Mouse (Mus musculus) bone marrow, adult 2 months (tissue): ENCODE measurements around the gene Supt4a. TPM values are rescaled to one million over a fixed set of nuclear protein-coding genes. Genes with fewer than 3 reads are reported as not detected.

Source experiments
- H3K27ac ChIP-seq: fragments of 200-500 bp; 2 replicates; pipeline ENCODE4 v1.5.1; 2012; ENCODE audit warnings: low read depth, mild to moderate bottlenecking, control low read depth, inconsistent platforms, low read length; ENCODE audit not compliant: control insufficient read depth, poor library complexity, insufficient read depth
- H3K4me1 ChIP-seq: fragments of 200-500 bp; 2 replicates; pipeline ENCODE4 v1.6.1; 2011; ENCODE audit warnings: low read length; ENCODE audit not compliant: control insufficient read depth, insufficient read depth
- H3K4me3 ChIP-seq: fragments of 200-500 bp; replicated peaks from 2 replicates; pipeline ENCODE3; 2011; ENCODE audit warnings: mild to moderate bottlenecking, low read depth, low read length, control low read depth; ENCODE audit not compliant: control insufficient read depth
- CTCF ChIP-seq: fragments of 200-500 bp; IDR thresholded peaks from 2 replicates; pipeline ENCODE4 v1.5.1; 2011; ENCODE audit warnings: low read length, control low read depth; ENCODE audit not compliant: control insufficient read depth, insufficient read depth
- POLR2A ChIP-seq: fragments of 200-500 bp; IDR thresholded peaks from 2 replicates; pipeline ENCODE4 v1.6.1; 2011; ENCODE audit warnings: low read depth, mild to moderate bottlenecking, control low read depth, low read length, borderline replicate concordance; ENCODE audit not compliant: control insufficient read depth
- WGBS: fragments of 180-500 bp; shearing (Covaris S2); methylation state at CpG from one replicate; pipeline ENCODE4 v1.1.7; 2018; 5-methylcytosine and 5-hydroxymethylcytosine counted together
- polyA plus RNA-seq: library from polyadenylated mRNA; stranded (reverse); fragments of >200 nt; gene quantifications from 2 replicates; pipeline ENCODE4 v1.2.4, GENCODE M21; 2011; ENCODE audit warnings: low replicate concordance; ENCODE audit not compliant: missing spikeins, insufficient read depth, insufficient read length

Supt4a gene
- polyA plus RNA-seq, 1 experiment: 127 TPM

DNA sequence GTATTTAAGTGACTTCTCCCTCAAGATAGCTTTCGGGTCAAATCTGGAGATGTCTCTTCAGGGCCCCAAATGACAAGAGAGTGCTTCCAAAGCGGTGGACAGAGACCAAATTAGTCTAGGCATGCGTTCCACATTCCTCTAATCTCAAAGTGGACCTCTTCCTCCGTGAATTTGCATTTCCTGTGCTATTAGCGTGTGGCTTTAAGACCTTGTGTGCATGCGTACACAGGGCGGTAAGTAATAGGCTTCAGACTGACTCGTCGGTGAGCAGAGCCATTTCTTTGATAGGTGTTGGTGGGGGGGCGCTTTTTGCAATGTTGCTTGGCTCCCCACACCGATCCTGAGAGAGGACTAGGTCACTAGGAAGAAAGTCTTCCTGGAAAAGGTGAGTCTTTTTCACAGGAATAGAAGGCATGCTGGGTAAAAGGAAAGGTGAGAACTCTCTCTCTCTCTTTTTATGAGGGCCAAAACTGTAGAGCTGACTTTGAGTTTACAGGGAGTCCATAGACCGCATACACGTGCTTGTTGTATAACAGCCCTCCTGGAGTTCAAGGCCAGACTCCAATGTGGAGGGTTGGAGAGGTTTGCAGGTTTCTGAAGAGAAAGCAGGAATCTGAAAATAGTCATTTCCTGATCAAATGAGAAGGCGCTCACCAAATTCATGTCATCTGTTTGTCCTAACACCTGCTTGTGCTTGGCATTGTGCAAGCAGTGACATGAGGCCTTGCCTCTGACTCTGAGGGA is 35.3 kb upstream of the Supt4a start:
- H3K4me3 ChIP-seq: no peak overlapping the region
- no peaks in the 10 kb centered on the region; the same call in 1 of the 2 replicates for H3K4me1 ChIP-seq
- H3K27ac ChIP-seq: no peak overlapping the region
- no peak for TF ChIP-seq POLR2A
- TF ChIP-seq CTCF: no peak
- 36% methylated on average over 14 of the region's 14 CpGs for WGBS

DNA sequence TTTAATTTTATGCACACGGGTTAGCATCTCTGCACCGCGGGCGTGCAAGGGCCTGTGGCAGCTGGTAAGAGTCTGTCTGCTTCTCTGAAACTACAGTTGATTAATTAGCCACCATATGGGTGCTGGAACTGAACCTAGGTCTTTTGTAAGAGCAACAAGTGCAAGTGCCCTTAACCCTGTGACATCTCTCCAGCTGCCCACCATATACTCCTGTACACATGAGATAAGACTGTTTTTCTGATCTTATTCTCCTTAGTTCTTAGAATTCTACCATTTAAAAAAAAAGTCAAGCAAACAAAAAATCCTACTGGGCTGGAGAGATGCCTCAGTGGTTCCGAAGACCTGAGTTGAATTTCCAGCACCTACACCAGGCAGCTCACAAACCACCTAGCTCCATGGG is 33.7 kb upstream of the Supt4a start:
- Histone ChIP-seq H3K4me1 (no peaks in the 10 kb centered on the region; the same call in 1 of the 2 replicates), H3K27ac (no peak overlapping the region), H3K4me3 (no peak overlapping the region)
- 75% methylated on average over 5 of the region's 5 CpGs for WGBS
- TF ChIP-seq POLR2A (no peak), CTCF (no peak)

DNA sequence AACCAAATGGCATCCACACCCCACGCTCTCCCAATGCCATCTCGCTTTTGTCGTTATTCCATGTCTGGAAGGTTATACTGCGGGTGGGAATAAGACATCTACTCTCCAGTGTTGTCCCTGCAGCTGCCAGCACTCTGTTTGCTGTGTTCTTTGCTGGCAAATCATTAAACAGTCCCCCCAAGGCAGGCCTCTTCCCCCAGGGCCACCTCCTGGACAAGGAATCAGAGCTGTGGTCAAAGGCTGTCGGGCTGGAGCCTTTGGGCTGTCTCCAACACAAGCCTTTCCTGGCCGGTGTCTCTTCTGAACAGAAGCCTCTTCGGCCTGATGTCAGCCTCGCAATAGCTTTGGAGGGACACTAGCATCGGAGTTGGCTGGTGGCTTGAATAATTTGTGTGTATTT is 33.1 kb upstream of the Supt4a start:
- Histone ChIP-seq H3K4me1 (no peaks in the 10 kb centered on the region; the same call in 1 of the 2 replicates), H3K4me3 (no peak overlapping the region), H3K27ac (no peak overlapping the region)
- 88% methylated on average over 9 of the region's 9 CpGs for WGBS
- TF ChIP-seq POLR2A (no peak), CTCF (no peak)

DNA sequence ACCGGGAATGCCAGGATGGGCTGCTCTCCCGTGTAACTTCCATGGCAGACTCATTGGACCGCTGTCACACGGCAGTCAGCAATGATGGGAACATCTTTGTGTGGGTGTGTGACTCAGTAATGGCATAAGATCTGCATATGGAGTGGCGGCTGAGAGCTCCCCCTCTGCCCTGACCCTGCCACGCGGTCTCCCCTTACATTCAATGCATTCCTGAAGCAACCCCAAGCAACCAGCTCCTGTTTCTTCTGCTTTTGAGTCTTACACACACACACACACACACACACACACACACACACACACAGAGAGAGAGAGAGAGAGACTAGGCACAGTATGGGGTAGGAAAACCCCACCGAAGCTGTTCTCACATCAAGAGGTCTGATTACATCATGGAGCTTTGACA is 29.8 kb upstream of the Supt4a start:
- Histone ChIP-seq H3K4me1 (no peaks in the 10 kb centered on the region; the same call in 1 of the 2 replicates), H3K27ac (no peak overlapping the region), H3K4me3 (no peak overlapping the region)
- TF ChIP-seq CTCF: no peak
- no peak for TF ChIP-seq POLR2A
- 70% methylated on average over 8 of the region's 8 CpGs for WGBS

DNA sequence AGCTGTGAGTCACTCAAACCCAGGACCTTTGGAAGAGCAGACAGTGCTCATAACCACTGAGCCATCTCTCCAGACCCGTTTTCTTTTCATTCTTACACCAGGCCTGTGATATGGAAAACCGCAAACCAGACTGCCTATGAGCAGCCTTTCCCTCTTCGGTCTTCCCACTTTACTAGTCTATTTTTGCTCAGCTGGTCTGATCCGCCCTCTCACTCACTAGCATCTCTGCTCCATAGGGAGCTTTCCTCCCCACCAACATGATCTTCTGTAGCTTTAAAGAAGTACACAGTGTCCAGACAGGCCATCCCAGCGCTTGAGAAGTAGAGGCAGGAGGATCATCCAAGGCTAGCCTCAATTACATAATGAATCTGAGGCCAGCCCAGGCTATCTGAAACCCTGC is 28.4 kb upstream of the Supt4a start:
- Histone ChIP-seq H3K4me3 (no peak overlapping the region), H3K4me1 (no peaks in the 10 kb centered on the region; the same call in 1 of the 2 replicates), H3K27ac (no peak overlapping the region)
- WGBS: 87% methylated on average over 5 of the region's 5 CpGs
- no peak for TF ChIP-seq CTCF
- TF ChIP-seq POLR2A: no peak

DNA sequence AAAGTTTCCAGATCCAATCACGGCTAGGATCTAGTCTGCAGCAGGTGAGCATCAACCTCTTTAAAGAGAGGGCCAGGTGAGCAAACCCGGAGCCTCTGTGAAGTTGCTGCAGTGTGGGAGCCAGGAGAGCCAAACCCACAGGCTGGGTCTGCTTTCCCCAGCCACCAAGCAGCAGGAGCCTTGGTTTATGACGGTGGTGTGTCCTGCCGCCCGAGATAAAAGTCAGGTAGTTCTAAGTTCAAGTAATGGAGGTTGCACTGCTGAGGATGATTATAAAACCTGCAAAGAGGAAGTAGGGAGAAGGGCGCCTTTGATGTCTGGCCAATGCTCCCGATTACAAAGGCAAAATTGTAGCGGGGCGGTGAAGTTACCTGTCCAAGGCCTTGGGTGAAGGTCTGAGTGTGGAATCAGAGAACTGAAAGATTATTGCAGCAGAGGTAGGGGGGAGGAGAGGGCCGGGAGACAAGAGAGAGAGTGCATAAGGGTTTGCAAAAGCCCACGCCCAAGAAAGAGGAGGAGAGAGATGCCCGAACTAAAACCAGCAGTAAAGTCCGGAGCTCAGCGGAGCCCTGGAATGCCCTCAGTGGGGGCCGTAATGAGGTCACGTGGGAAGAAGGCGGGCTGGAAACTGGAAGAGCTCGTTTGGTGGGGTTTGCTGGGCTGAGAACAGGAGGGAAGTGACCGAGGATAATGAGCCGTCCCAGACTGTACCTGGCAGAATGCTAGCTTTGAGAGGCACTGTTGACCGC is 27.7 kb upstream of the Supt4a start:
- 12% methylated on average over 21 of the region's 21 CpGs for WGBS
- no peak overlapping the region for H3K27ac ChIP-seq
- peak overlapping the region; percentile 35 for H3K4me3 ChIP-seq
- no peaks in the 10 kb centered on the region; the same call in 1 of the 2 replicates for H3K4me1 ChIP-seq
- TF ChIP-seq CTCF: no peak
- TF ChIP-seq POLR2A: no peak

DNA sequence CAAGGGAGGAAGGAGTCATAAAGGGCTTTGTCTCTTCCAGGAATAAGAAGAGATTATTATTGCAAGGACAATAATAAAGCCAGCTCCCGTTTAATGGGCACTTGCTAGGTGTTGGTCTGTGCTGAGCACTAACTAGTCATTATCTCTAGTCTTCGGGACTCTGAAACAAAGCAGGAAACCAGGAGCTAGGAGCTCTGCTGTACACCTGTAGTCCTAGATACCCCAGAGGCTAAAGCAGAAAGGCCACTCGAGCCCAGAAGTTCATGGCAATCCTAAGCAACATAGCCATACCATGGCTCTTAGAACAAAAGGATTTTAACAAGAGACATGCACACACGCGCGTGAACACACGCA is 27.1 kb upstream of the Supt4a start:
- 68% methylated on average over 7 of the region's 7 CpGs for WGBS
- no peak overlapping the region for H3K27ac ChIP-seq

DNA sequence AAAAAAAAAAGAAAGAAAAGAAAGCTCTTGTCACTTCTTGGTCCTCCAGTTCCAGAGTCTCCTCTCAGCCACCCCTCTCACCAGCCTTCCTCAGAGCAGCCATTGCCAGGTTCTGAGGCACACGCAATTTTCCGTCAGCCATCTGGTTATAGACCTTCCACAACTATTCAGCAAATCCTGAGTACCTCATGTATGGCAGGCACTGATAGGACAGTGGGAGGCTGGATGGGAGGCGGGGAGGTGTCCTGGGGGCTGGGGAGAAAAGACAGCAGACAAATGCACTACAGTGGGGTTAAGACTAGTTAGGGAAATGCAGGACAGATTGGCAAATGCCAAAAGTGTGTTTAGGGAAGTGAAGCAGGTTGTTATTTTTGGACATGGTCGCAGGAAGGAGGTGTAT is 25.2 kb upstream of the Supt4a start:
- 31% methylated on average over 4 of the region's 4 CpGs for WGBS
- Histone ChIP-seq H3K4me1 (no peaks in the 10 kb centered on the region; the same call in 1 of the 2 replicates), H3K4me3 (no peak overlapping the region), H3K27ac (no peak overlapping the region)
- no peak for TF ChIP-seq POLR2A
- no peak for TF ChIP-seq CTCF

More for the DNA sequence above, 27.1 kb upstream of the Supt4a start:
- Histone ChIP-seq H3K4me3 (peak overlapping the region; percentile 35), H3K4me1 (no peaks in the 10 kb centered on the region; the same call in 1 of the 2 replicates)
- TF ChIP-seq CTCF (no peak), POLR2A (no peak)
